Comparison of ENCODE assay signal across 23 mouse cellular contexts in genomic region chr5:138107130-138107529, GRCm38 (mm10). TPM values are rescaled to one million over a fixed set of nuclear protein-coding genes. Genes with fewer than 3 reads are reported as not detected.
"Had no signal": no experiment of that assay in that cellular context is flagged by ENCODE, and none has a peak within 500 bp of the region (broad histone marks: within the 10 kb centered on the region; RNA-seq: fewer than 3 reads in every experiment).

No protein-coding gene starts in this region.

- H3K27me3 ChIP-seq: neural tube, embryonic 13.5 days; neural tube, embryonic 15.5 days; stomach, embryonic 15.5 days had no signal

- DNase-seq: retina, postnatal 1 day; right cerebral cortex, adult 18-20 months; right cerebral cortex, postnatal 14 days; right cerebral cortex, postnatal 25 days; right cerebral cortex, postnatal 4 days; spleen, adult 18-20 months; thymus, adult 18-20 months; thymus, adult 2 months; thymus, postnatal 14 days; thymus, postnatal 25 days; thymus, postnatal 36 days; thymus, postnatal 4 days had no signal

- H3K9ac ChIP-seq: neural tube, embryonic 13.5 days; neural tube, embryonic 15.5 days; stomach, embryonic 15.5 days had no signal

- H3K4me2 ChIP-seq: neural tube, embryonic 13.5 days; neural tube, embryonic 15.5 days; stomach, embryonic 15.5 days had no signal

- H3K9me3 ChIP-seq: neural tube, embryonic 13.5 days; neural tube, embryonic 15.5 days; stomach, embryonic 15.5 days had no signal

- H3K27ac ChIP-seq: neural tube, embryonic 13.5 days; neural tube, embryonic 15.5 days; stomach, embryonic 15.5 days; stomach, postnatal 0 days had no signal

- H3K4me3 ChIP-seq: neural tube, embryonic 13.5 days; neural tube, embryonic 15.5 days; stomach, embryonic 15.5 days had no signal

- H3K4me1 ChIP-seq: neural tube, embryonic 13.5 days; neural tube, embryonic 15.5 days; stomach, embryonic 15.5 days had no signal

RNA-seq across cellular contexts. Expression of gene Smok3c, which starts 54.1 kb away (rescaled TPM):
- polyA plus RNA-seq: neural tube, embryonic 13.5 days; neural tube, embryonic 14.5 days; neural tube, embryonic 15.5 days; small intestine, adult 2 months; spleen, adult 2 months; stomach, embryonic 14.5 days; stomach, embryonic 15.5 days; stomach, embryonic 16.5 days; stomach, postnatal 0 days; thymus, adult 2 months; thymus, postnatal 0 days; urinary bladder, adult 2 months had no signal
